Mouse (Mus musculus) limb, embryonic 11.5 days (tissue): ENCODE measurements around the gene Ramp3. TPM values are rescaled to one million over a fixed set of nuclear protein-coding genes. Genes with fewer than 3 reads are reported as not detected.
A peak's percentile ranks its signal among the peaks of the same experiment; 100 is the strongest.

ENCODE experiments used
- ATAC-seq: fragments of 200-750 bp; cut with Nextera tagmentation; 2 replicates; pipeline ENCODE4 v1.8.0; 2017; ENCODE audit warnings: low read depth; ENCODE audit not compliant: insufficient number of reproducible peaks, low FRiP score, low TSS enrichment
- DNase-seq: peaks from one replicate; pipeline ENCODE4 v3.0.0-alpha.2; 2015; ENCODE audit warnings: low spot score
- H3K27ac ChIP-seq: fragments of 300-500 bp; sonication (generic); replicated peaks from 2 replicates; pipeline ENCODE4 v1.5.1; 2014; ENCODE audit warnings: low read depth, mild to moderate bottlenecking, low read length
- H3K27me3 ChIP-seq: fragments of 300-500 bp; sonication (generic); 2 replicates; pipeline ENCODE4 v1.6.1; 2014; ENCODE audit warnings: mild to moderate bottlenecking, low read length, mixed read lengths; ENCODE audit not compliant: control insufficient read depth, insufficient read depth
- H3K36me3 ChIP-seq: fragments of 300-500 bp; sonication (generic); 2 replicates; pipeline ENCODE4 v1.6.1; 2014; ENCODE audit warnings: mild to moderate bottlenecking, low read length, moderate library complexity, mixed read lengths; ENCODE audit not compliant: control insufficient read depth, insufficient read depth
- H3K4me1 ChIP-seq: fragments of 300-500 bp; sonication (generic); 2 replicates; pipeline ENCODE4 v1.6.1; 2014; ENCODE audit warnings: low read length, mixed read lengths; ENCODE audit not compliant: control insufficient read depth, insufficient read depth
- H3K4me2 ChIP-seq: fragments of 300-500 bp; sonication (generic); 2 replicates; pipeline ENCODE4 v1.6.1; 2014; ENCODE audit warnings: low read depth, mild to moderate bottlenecking, moderate library complexity; ENCODE audit not compliant: severe bottlenecking
- H3K4me3 ChIP-seq: fragments of 300-500 bp; sonication (generic); 2 replicates; pipeline ENCODE4 v1.5.1; 2014; ENCODE audit warnings: low read depth, low read length
- H3K9ac ChIP-seq: fragments of 300-500 bp; sonication (generic); 2 replicates; pipeline ENCODE4 v1.6.1; 2014; ENCODE audit warnings: mild to moderate bottlenecking, low read length
- H3K9me3 ChIP-seq: fragments of 300-500 bp; sonication (generic); 2 replicates; pipeline ENCODE4 v1.6.1; 2016; ENCODE audit warnings: low read length; ENCODE audit not compliant: control insufficient read depth
- WGBS: fragments of 180-500 bp; shearing (Covaris S2); extraction: QIAGEN DNeasy Blood & Tissue Kit; methylation state at CpG from one replicate; pipeline ENCODE4 v1.1.7; 2014; 5-methylcytosine and 5-hydroxymethylcytosine counted together
- polyA plus RNA-seq: library from polyadenylated mRNA; unstranded; fragments of >200 nt; fragmentation: Nextera tagmentation; extraction: Ambion mirVana; gene quantifications from 2 replicates; pipeline ENCODE4 v1.2.1, GENCODE M21; 2014

Gene Ramp3
- polyA plus RNA-seq, 1 experiment from 2014 or later: 2.1 TPM

GRCm38 (mm10) chr11:6628568-6628967 is 29.8 kb upstream of the Ramp3 start:
- Histone ChIP-seq H3K4me2 (no peak overlapping the region), H3K27ac (no peak overlapping the region), H3K9me3 (no peaks in the 10 kb centered on the region), H3K4me3 (no peak overlapping the region), H3K4me1 (peaks cover 10% of the 10 kb centered on the region), H3K27me3 (no peaks in the 10 kb centered on the region), H3K9ac (no peak overlapping the region), H3K36me3 (peaks cover 6% of the 10 kb centered on the region; the same call in 1 of the 2 replicates)
- peak; percentile 72 for DNase-seq
- 24% methylated on average over 4 of the region's 4 CpGs for WGBS
- ATAC-seq: no peak

GRCm38 (mm10) chr11:6629655-6630054 is 28.7 kb upstream of the Ramp3 start:
- Histone ChIP-seq H3K27me3 (no peaks in the 10 kb centered on the region), H3K9me3 (no peaks in the 10 kb centered on the region), H3K4me1 (peaks cover 10% of the 10 kb centered on the region; the same call in 1 of the 2 replicates), H3K27ac (no peak overlapping the region), H3K4me3 (no peak overlapping the region), H3K4me2 (no peak overlapping the region), H3K9ac (no peak overlapping the region), H3K36me3 (no peaks in the 10 kb centered on the region)
- DNase-seq (no peak), ATAC-seq (no peak)

GRCm38 (mm10) chr11:6636150-6636549 is 22.2 kb upstream of the Ramp3 start:
- Histone ChIP-seq H3K4me3 (no peak overlapping the region), H3K4me1 (no peaks in the 10 kb centered on the region), H3K36me3 (no peaks in the 10 kb centered on the region), H3K27me3 (no peaks in the 10 kb centered on the region), H3K9me3 (no peaks in the 10 kb centered on the region), H3K9ac (no peak overlapping the region), H3K27ac (no peak overlapping the region), H3K4me2 (no peak overlapping the region)
- WGBS: 77% methylated on average over 8 of the region's 8 CpGs
- DNase-seq (no peak), ATAC-seq (no peak)

GRCm38 (mm10) chr11:6638537-6638936 is 19.8 kb upstream of the Ramp3 start, which contains the start of gene Wap:
Wap (minus strand) TSS chr11:6638637.
- Histone ChIP-seq H3K4me1 (no peaks in the 10 kb centered on the region), H3K4me2 (no peak within 1 kb of the TSS), H3K27ac (no peak within 1 kb of the TSS), H3K27me3 (no peaks in the 10 kb centered on the region), H3K36me3 (no peaks in the 10 kb centered on the region), H3K4me3 (no peak within 1 kb of the TSS), H3K9me3 (no peaks in the 10 kb centered on the region), H3K9ac (no peak within 1 kb of the TSS)
- WGBS: 86% methylated on average over 4 of the region's 4 CpGs
- DNase-seq: no peak
- no peak for ATAC-seq

- DNase-seq (no peak), ATAC-seq (no peak)
- H3K9me3 ChIP-seq: no peaks in the 10 kb centered on the region
- no peak overlapping the region for H3K27ac ChIP-seq
- H3K36me3 ChIP-seq: no peaks in the 10 kb centered on the region
- H3K4me3 ChIP-seq: no peak overlapping the region
- no peaks in the 10 kb centered on the region for H3K27me3 ChIP-seq
- 81% methylated on average over 6 of the region's 6 CpGs for WGBS
- no peak overlapping the region for H3K9ac ChIP-seq
- H3K4me1 ChIP-seq: no peaks in the 10 kb centered on the region
- no peak overlapping the region for H3K4me2 ChIP-seq
Observed at GRCm38 (mm10) chr11:6639072-6639471, 19.2 kb upstream of the Ramp3 start.

GRCm38 (mm10) chr11:6644566-6644965 is 13.8 kb upstream of the Ramp3 start:
- no peaks in the 10 kb centered on the region for H3K4me1 ChIP-seq
- H3K4me3 ChIP-seq: no peak overlapping the region
- H3K9me3 ChIP-seq: no peaks in the 10 kb centered on the region
- H3K9ac ChIP-seq: no peak overlapping the region
- H3K27me3 ChIP-seq: no peaks in the 10 kb centered on the region
- no peak for DNase-seq
- ATAC-seq: no peak
- H3K4me2 ChIP-seq: no peak overlapping the region
- H3K36me3 ChIP-seq: no peaks in the 10 kb centered on the region
- WGBS: 69% methylated on average over 6 of the region's 6 CpGs
- no peak overlapping the region for H3K27ac ChIP-seq

- no peaks in the 10 kb centered on the region for H3K4me1 ChIP-seq
- 60% methylated on average over 9 of the region's 9 CpGs for WGBS
- no peaks in the 10 kb centered on the region for H3K27me3 ChIP-seq
- no peaks in the 10 kb centered on the region for H3K9me3 ChIP-seq
- H3K4me2 ChIP-seq: no peak overlapping the region
- H3K4me3 ChIP-seq: no peak overlapping the region
- H3K9ac ChIP-seq: no peak overlapping the region
- ATAC-seq (no peak), DNase-seq (no peak)
- no peak overlapping the region for H3K27ac ChIP-seq
- H3K36me3 ChIP-seq: no peaks in the 10 kb centered on the region
Observed at GRCm38 (mm10) chr11:6647831-6648724, 10.2 kb upstream of the Ramp3 start.

GRCm38 (mm10) chr11:6650519-6650918 is 7.8 kb upstream of the Ramp3 start:
- WGBS: 62% methylated on average over 7 of the region's 7 CpGs
- Histone ChIP-seq H3K9ac (no peak overlapping the region), H3K27me3 (no peaks in the 10 kb centered on the region), H3K4me2 (no peak overlapping the region), H3K9me3 (no peaks in the 10 kb centered on the region), H3K4me1 (no peaks in the 10 kb centered on the region), H3K4me3 (no peak overlapping the region), H3K36me3 (no peaks in the 10 kb centered on the region), H3K27ac (no peak overlapping the region)
- ATAC-seq (no peak), DNase-seq (no peak)
